Comparison of ENCODE assay signal across 27 mouse cellular contexts in genomic region chr7:43343191-43343590, GRCm38 (mm10). TPM values are rescaled to one million over a fixed set of nuclear protein-coding genes. Genes with fewer than 3 reads are reported as not detected.
DNase-seq lines count a peak whose midpoint lies in the region; ATAC-seq and TF ChIP-seq lines count a peak whose summit lies in the region.
"Had no signal": no experiment of that assay in that cellular context is flagged by ENCODE, and none has a peak within 500 bp of the region (broad histone marks: within the 10 kb centered on the region; RNA-seq: fewer than 3 reads in every experiment).

No protein-coding gene starts in this region.

- 53% methylated on average over 5 of the region's 5 CpGs for WGBS in kidney, postnatal 0 days
- WGBS in kidney, embryonic 14.5 days = 57% methylated on average over 5 of the region's 5 CpGs
- 81% methylated on average over 5 of the region's 5 CpGs for WGBS in forebrain, embryonic 14.5 days

- H3ac ChIP-seq in C2C12 (ENCODE audit: control insufficient read depth, insufficient read length, low read depth) = no peak overlapping the region

- H3K27ac ChIP-seq in kidney, postnatal 0 days = no peak overlapping the region
- H3K27ac ChIP-seq in kidney, embryonic 14.5 days (ENCODE audit: low read depth, low read length) = no peak overlapping the region
- no peak overlapping the region for H3K27ac ChIP-seq in forebrain, embryonic 14.5 days (ENCODE audit: low read depth, low read length)
- H3K27ac ChIP-seq: forebrain, embryonic 13.5 days; heart, embryonic 13.5 days; hindbrain, embryonic 14.5 days; left cerebral cortex, adult 2 months; liver, embryonic 13.5 days; lung, embryonic 15.5 days; midbrain, embryonic 15.5 days; neural tube, embryonic 13.5 days; stomach, embryonic 15.5 days had no signal

- H3K27me3 ChIP-seq in kidney, postnatal 0 days (ENCODE audit: insufficient read depth, low read length) = no peaks in the 10 kb centered on the region
- H3K27me3 ChIP-seq in kidney, embryonic 14.5 days (ENCODE audit: control insufficient read depth, insufficient read depth, low read length) = no peaks in the 10 kb centered on the region
- no peaks in the 10 kb centered on the region for H3K27me3 ChIP-seq in C2C12 (ENCODE audit: control insufficient read depth, insufficient read depth, insufficient read length)
- no peaks in the 10 kb centered on the region for H3K27me3 ChIP-seq in forebrain, embryonic 14.5 days (replicated peaks; ENCODE audit: control insufficient read depth, insufficient read depth, low read length)
- H3K27me3 ChIP-seq: forebrain, embryonic 13.5 days; heart, embryonic 13.5 days; liver, embryonic 13.5 days; lung, embryonic 15.5 days; midbrain, embryonic 15.5 days; neural tube, embryonic 13.5 days; stomach, embryonic 15.5 days had no signal

- H3K9me3 ChIP-seq in kidney, postnatal 0 days (replicated peaks; ENCODE audit: low read length) = no peaks in the 10 kb centered on the region
- no peaks in the 10 kb centered on the region for H3K9me3 ChIP-seq in kidney, embryonic 14.5 days (ENCODE audit: control insufficient read depth, low read length)
- H3K9me3 ChIP-seq in forebrain, embryonic 14.5 days (replicated peaks; ENCODE audit: control insufficient read depth, low read length) = no peaks in the 10 kb centered on the region
- H3K9me3 ChIP-seq: forebrain, embryonic 13.5 days; heart, embryonic 13.5 days; liver, embryonic 13.5 days; lung, embryonic 15.5 days; midbrain, embryonic 15.5 days; neural tube, embryonic 13.5 days; stomach, embryonic 15.5 days had no signal

- no peaks in the 10 kb centered on the region for H3K4me1 ChIP-seq in kidney, postnatal 0 days (replicated peaks; ENCODE audit: insufficient read depth, low read length)
- no peaks in the 10 kb centered on the region for H3K4me1 ChIP-seq in kidney, embryonic 14.5 days (ENCODE audit: control insufficient read depth, insufficient read depth, low read length)
- no peaks in the 10 kb centered on the region for H3K4me1 ChIP-seq in forebrain, embryonic 14.5 days (ENCODE audit: control insufficient read depth, insufficient read depth, low read length)
- H3K4me1 ChIP-seq: forebrain, embryonic 13.5 days; heart, embryonic 13.5 days; liver, embryonic 13.5 days; lung, embryonic 15.5 days; midbrain, embryonic 15.5 days; neural tube, embryonic 13.5 days; stomach, embryonic 15.5 days had no signal

- peak; percentile 27 for DNase-seq in kidney, postnatal 0 days (ENCODE audit: low spot score)
- DNase-seq in MEL-GATA-1-ER (ENCODE audit: extremely low read depth, low read depth) = peak; percentile 83
- no peak for DNase-seq in urinary bladder, adult 18-20 months (ENCODE audit: low spot score in 2 of 2)
- no peak for DNase-seq in left cerebral cortex, adult 11 months (ENCODE audit: low spot score)
- no peak for DNase-seq in forebrain, embryonic 14.5 days (ENCODE audit: low spot score)
- DNase-seq: cerebellum, adult 11-12 months; cerebellum, postnatal 25 days; heart, adult 18-20 months; heart, postnatal 14 days; kidney, adult 8-10 months; kidney, postnatal 36 days; layer of hippocampus, adult 9-11 months; liver, embryonic 13.5 days; thymus, postnatal 25 days had no signal

- no peak overlapping the region for H3K4me3 ChIP-seq in kidney, postnatal 0 days (replicated peaks; ENCODE audit: low read depth, low read length)
- no peak overlapping the region for H3K4me3 ChIP-seq in kidney, embryonic 14.5 days (ENCODE audit: low read length)
- no peak overlapping the region for H3K4me3 ChIP-seq in C2C12 (ENCODE audit: insufficient read depth, poor library complexity, severe bottlenecking)
- no peak overlapping the region for H3K4me3 ChIP-seq in forebrain, embryonic 14.5 days (ENCODE audit: low read depth, low read length)
- H3K4me3 ChIP-seq: forebrain, embryonic 13.5 days; heart, embryonic 13.5 days; left cerebral cortex, adult 2 months; liver, embryonic 13.5 days; lung, embryonic 15.5 days; midbrain, embryonic 15.5 days; neural tube, embryonic 13.5 days; stomach, embryonic 15.5 days had no signal

- no peaks in the 10 kb centered on the region for H3K79me3 ChIP-seq in C2C12 (ENCODE audit: low read depth)

- no peak for TF ChIP-seq CTCF in kidney, postnatal 0 days (IDR thresholded peaks at IDR 0.05; ENCODE audit: low read depth)
- no peak for TF ChIP-seq CTCF in C2C12 (IDR thresholded peaks at IDR 0.05; ENCODE audit: control insufficient read depth, insufficient read depth, insufficient read length)

- H3K4me2 ChIP-seq in kidney, postnatal 0 days (ENCODE audit: low read length) = no peak overlapping the region
- H3K4me2 ChIP-seq in kidney, embryonic 14.5 days (replicated peaks; ENCODE audit: low read depth, low read length) = no peak overlapping the region
- H3K4me2 ChIP-seq in forebrain, embryonic 14.5 days (ENCODE audit: low read length) = no peak overlapping the region
- H3K4me2 ChIP-seq: forebrain, embryonic 13.5 days; heart, embryonic 13.5 days; hindbrain, embryonic 14.5 days; liver, embryonic 13.5 days; lung, embryonic 15.5 days; midbrain, embryonic 15.5 days; neural tube, embryonic 13.5 days; stomach, embryonic 15.5 days had no signal

- ATAC-seq in kidney, postnatal 0 days (replicated peaks; ENCODE audit: low FRiP score, low read depth) = no peak
- ATAC-seq in kidney, embryonic 14.5 days (ENCODE audit: low FRiP score, low TSS enrichment) = no peak
- peak; percentile 81 for ATAC-seq in megakaryocyte progenitor cell, adult 5-6 weeks (replicated peaks; ENCODE audit: poor library complexity)
- no peak for ATAC-seq in forebrain, embryonic 14.5 days
- ATAC-seq: forebrain, embryonic 13.5 days; midbrain, embryonic 15.5 days had no signal

- H3K9ac ChIP-seq in kidney, postnatal 0 days (ENCODE audit: low read depth, low read length) = no peak overlapping the region
- H3K9ac ChIP-seq in kidney, embryonic 14.5 days (ENCODE audit: low read depth, low read length) = no peak overlapping the region
- no peak overlapping the region for H3K9ac ChIP-seq in forebrain, embryonic 14.5 days (ENCODE audit: low read length)
- H3K9ac ChIP-seq: forebrain, embryonic 13.5 days; heart, embryonic 13.5 days; hindbrain, embryonic 14.5 days; liver, embryonic 13.5 days; lung, embryonic 15.5 days; midbrain, embryonic 15.5 days; neural tube, embryonic 13.5 days; stomach, embryonic 15.5 days had no signal

- H3K79me2 ChIP-seq in C2C12 (ENCODE audit: control insufficient read depth, insufficient read depth) = no peaks in the 10 kb centered on the region

- no peaks in the 10 kb centered on the region for H3K36me3 ChIP-seq in kidney, postnatal 0 days (ENCODE audit: insufficient read depth, low read length)
- no peaks in the 10 kb centered on the region for H3K36me3 ChIP-seq in kidney, embryonic 14.5 days (ENCODE audit: control insufficient read depth, insufficient read depth, low read length)
- H3K36me3 ChIP-seq in C2C12 (ENCODE audit: control insufficient read depth, insufficient read depth) = no peaks in the 10 kb centered on the region
- no peaks in the 10 kb centered on the region for H3K36me3 ChIP-seq in forebrain, embryonic 14.5 days (ENCODE audit: control insufficient read depth, insufficient read depth, low read length)
- H3K36me3 ChIP-seq: heart, embryonic 13.5 days; liver, embryonic 13.5 days; lung, embryonic 15.5 days; midbrain, embryonic 15.5 days; neural tube, embryonic 13.5 days; stomach, embryonic 15.5 days had no signal

TF ChIP-seq in C2C12, 6 proteins besides CTCF, POLR2A, EP300 and RAD21:
- TF ChIP-seq CEBPB (IDR thresholded peaks at IDR 0.05; ENCODE audit: low read depth) (no peak), MYOD1 (IDR thresholded peaks at IDR 0.05; ENCODE audit: control insufficient read depth, insufficient read length, low read depth) (peak; percentile 55), FOSL1 (IDR thresholded peaks at IDR 0.05; ENCODE audit: insufficient read depth, low read length, poor library complexity, severe bottlenecking) (no peak), MAX (IDR thresholded peaks at IDR 0.05) (no peak), USF1 (IDR thresholded peaks at IDR 0.05; ENCODE audit: low read depth) (no peak), MYOG (IDR thresholded peaks at IDR 0.05; ENCODE audit: control insufficient read depth, extremely low read depth, insufficient read length) (no peak)

RNA-seq across cellular contexts. Expression of gene Siglecf, which starts 8.0 kb away (rescaled TPM):
- not detected in 2 replicates for polyA plus RNA-seq in kidney, postnatal 0 days (2015; fragmentation: Nextera tagmentation; extraction: Ambion mirVana)
- polyA plus RNA-seq in kidney, embryonic 14.5 days (2014; fragmentation: Nextera tagmentation; extraction: Ambion mirVana) = not detected in 2 replicates
- not detected for polyA plus RNA-seq in C2C12 (2012; fragmentation: generic; extraction: Trizol)
- 24.3 and 26.3 TPM in 2 replicates for total RNA-seq in megakaryocyte progenitor cell, adult 5-6 weeks (2015)
- 24.8 and 24.9 TPM in 2 replicates for total RNA-seq in megakaryocyte progenitor cell, adult 5-6 weeks (2017)
- 0.10 TPM in 1 of 2 replicates, not detected in the other for polyA plus RNA-seq in forebrain, embryonic 14.5 days (2014; fragmentation: Nextera tagmentation; extraction: Ambion mirVana)
- total RNA-seq: adrenal gland, adult 18-20 months; gastrocnemius, adult 8-10 months; heart, adult 18-20 months; heart, postnatal 14 days had no signal
- polyA plus RNA-seq: forebrain, embryonic 13.5 days; heart, embryonic 13.5 days had no signal

RNA-seq across cellular contexts. Expression of gene Zfp715, which starts 30.1 kb away (rescaled TPM):
- 11.8 and 12.8 TPM in 2 replicates for polyA plus RNA-seq in kidney, postnatal 0 days (2015; fragmentation: Nextera tagmentation; extraction: Ambion mirVana)
- 9.0 and 14.7 TPM in 2 replicates for polyA plus RNA-seq in kidney, embryonic 14.5 days (2014; fragmentation: Nextera tagmentation; extraction: Ambion mirVana)
- 2.5 TPM for polyA plus RNA-seq in C2C12 (2012; fragmentation: generic; extraction: Trizol)
- 26.5 and 26.8 TPM in 2 replicates for total RNA-seq in megakaryocyte progenitor cell, adult 5-6 weeks (2015)
- total RNA-seq in megakaryocyte progenitor cell, adult 5-6 weeks (2017) = 19.4 and 19.7 TPM in 2 replicates
- 22.3 and 24.6 TPM in 2 replicates for polyA plus RNA-seq in forebrain, embryonic 14.5 days (2014; fragmentation: Nextera tagmentation; extraction: Ambion mirVana)

Comparison
In these comparisons a context has a peak if more than half of its experiments do, and no peak if none do; other contexts are left out.
1. DNase-seq: peak in kidney, postnatal 0 days (single experiment) and MEL-GATA-1-ER (single experiment); none in urinary bladder, adult 18-20 months (0 of 2), left cerebral cortex, adult 11 months (single experiment) and forebrain, embryonic 14.5 days (single experiment).